Mouse (Mus musculus): Measurements from ENCODE around the gene Ginm1. TPM values are rescaled to one million over a fixed set of nuclear protein-coding genes. Genes with fewer than 3 reads are reported as not detected.

Gene Ginm1
- polyA plus RNA-seq, 1 experiment: 18.5 TPM

DNA sequence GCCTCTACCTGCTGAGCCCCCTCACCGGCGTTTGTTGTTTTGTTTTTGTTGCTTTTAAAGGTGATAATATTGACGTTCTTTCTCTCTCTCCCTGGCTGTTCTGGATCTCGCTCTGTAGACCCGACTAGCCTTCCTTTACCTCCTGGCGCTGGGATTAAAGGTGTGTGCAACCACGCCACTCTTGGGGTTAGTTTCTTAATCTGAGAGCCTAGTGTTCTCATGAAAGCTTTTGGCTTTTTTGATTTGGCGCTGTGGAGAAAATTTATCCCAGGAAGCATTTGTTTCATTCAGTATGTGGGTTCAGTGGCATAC, 66.2 kb downstream of the Ginm1 start:
- DNase-seq (ENCODE audit: low read depth, low spot score): no peak
- WGBS: 0% methylated on average over 8 of the region's 8 CpGs

DNA sequence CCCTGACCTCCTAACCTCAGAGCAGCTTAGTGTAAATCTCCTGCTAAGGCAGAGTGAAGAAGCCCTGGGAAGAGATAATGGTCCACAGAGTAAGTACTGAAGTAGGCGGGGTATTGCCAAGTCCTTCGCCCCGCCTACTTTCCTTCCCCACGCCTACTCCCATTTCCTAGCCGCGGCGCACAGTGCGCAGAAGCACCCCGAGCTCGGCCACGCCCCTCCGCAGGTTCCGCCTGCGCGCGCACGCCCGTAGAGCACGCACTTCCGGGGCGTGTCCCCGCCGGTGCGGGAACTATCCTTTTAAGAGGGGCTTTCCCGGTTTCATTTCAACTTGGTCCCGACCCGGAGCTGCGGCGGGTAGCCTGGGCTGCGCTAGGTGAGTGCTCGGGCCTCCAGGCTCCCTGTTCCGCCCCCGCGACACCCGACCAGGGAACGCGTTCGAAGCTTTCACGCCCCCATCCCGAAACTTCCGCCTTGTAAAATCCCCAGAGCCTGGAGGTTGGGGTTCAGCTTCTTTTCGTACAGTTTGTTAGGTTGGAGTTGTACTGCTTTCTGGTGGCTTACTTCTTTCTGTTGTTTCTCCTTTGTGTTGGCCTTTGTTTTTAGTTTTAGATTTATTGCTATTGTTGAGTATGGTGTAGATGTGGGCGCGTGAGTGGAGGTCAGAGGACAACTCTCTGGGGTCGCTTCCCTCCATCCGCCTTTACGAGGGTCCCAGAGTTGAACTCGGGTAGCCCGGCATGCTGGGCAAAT, 66.7 kb downstream of the Ginm1 start, which contains the start of gene Katna1:
Katna1 (plus strand) TSS at position 250 of the 750 bp plus-strand sequence.
- WGBS: under 1% methylated on average over 49 of the region's 49 CpGs
- DNase-seq (ENCODE audit: low read depth, low spot score): peak; percentile 68

Other genes with a start within 250 kb of the Ginm1 start
- gene Lrp11, start 203.0 kb downstream of the Ginm1 start, polyA plus RNA-seq (2012; rRNA removed): 1.7 and 2.4 TPM in 2 replicates
- gene Nup43, start 125.3 kb downstream of the Ginm1 start, polyA plus RNA-seq (2012; rRNA removed): 8.4 and 13.5 TPM in 2 replicates
- gene Pcmt1, start 111.7 kb downstream of the Ginm1 start, polyA plus RNA-seq (2012; rRNA removed): 17.4 and 19.6 TPM in 2 replicates
- 10.3 and 15.1 TPM in 2 replicates for gene Lats1, start 111.6 kb downstream of the Ginm1 start, polyA plus RNA-seq (2012; rRNA removed)
- 5.1 and 6.4 TPM in 2 replicates for gene Katna1, start 66.8 kb downstream of the Ginm1 start, polyA plus RNA-seq (2012; rRNA removed)
- 4.3 and 5.1 TPM in 2 replicates for gene Ppil4, start 67 bp upstream of the Ginm1 start, polyA plus RNA-seq (2012; rRNA removed)
- 6.5 and 10.3 TPM in 2 replicates for gene Zc3h12d, start 39.6 kb upstream of the Ginm1 start, polyA plus RNA-seq (2012; rRNA removed)
- gene Tab2, start 163.4 kb upstream of the Ginm1 start, polyA plus RNA-seq (2012; rRNA removed): 21.2 and 30.0 TPM in 2 replicates

Data from large intestine, adult 2 months (tissue).